ENCODE assay signal across 8 mouse cellular contexts in the genomic region with DNA sequence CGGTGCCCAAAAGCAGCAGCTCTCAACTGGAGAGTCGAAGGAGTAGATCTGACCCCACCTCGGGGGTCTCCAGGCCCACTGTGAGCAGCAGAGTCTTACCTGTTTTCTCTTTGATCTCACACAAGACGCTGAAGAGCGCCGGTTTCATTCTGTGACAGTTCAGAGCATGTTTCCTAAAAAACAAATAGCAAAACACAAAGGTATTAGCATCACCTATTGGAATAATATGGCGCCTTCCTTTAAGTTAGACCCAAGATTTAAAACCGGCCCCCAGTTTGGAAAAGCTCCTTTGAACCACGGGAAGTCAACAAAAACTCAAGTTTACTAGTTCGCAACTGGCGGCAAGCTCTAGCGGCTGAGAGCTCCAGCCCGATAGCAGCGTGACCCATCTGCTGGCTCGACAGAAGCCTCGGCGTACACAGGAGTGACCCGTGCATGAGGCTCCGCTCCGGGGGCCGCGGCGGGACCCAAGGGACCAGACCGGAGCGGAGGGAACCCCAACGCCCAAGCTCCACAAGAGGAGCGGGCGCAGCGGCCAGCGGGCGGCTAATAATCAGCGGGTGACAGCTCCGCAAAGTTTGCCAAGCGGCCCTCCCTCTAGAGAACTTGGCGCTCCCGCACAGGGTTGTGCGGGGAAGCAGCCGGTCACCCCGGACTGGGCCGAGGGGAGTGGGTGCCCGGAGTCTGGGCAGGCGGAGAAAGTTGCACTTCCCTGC. TPM values are rescaled to one million over a fixed set of nuclear protein-coding genes. Genes with fewer than 3 reads are reported as not detected.
DNase-seq lines count a peak whose midpoint lies in the region; ATAC-seq and TF ChIP-seq lines count a peak whose summit lies in the region.

No protein-coding gene starts in this region.

- H3K27me3 ChIP-seq in CH12.LX (replicated peaks): peaks cover 10% of the 10 kb centered on the region
- no peaks in the 10 kb centered on the region for H3K27me3 ChIP-seq in heart, postnatal 0 days (ENCODE audit: control insufficient read depth, insufficient read depth, low read length)
- H3K27me3 ChIP-seq in midbrain, embryonic 10.5 days (ENCODE audit: low read depth, poor library complexity, severe bottlenecking): peaks cover 25% of the 10 kb centered on the region

- peak overlapping the region; percentile 69 to 83 (median 73) for H3K4me3 ChIP-seq in CH12.LX (replicated peaks in 1 of 3; ENCODE audit: low read depth in 2 of 3, low read length in 2 of 3, poor library complexity in 1 of 3)
- peak overlapping the region; percentile 95 for H3K4me3 ChIP-seq in heart, postnatal 0 days (ENCODE audit: low read depth, low read length)
- peak overlapping the region; percentile 78 for H3K4me3 ChIP-seq in midbrain, embryonic 10.5 days

- H3K36me3 ChIP-seq in CH12.LX (replicated peaks in 1 of 2; ENCODE audit: control insufficient read depth in 1 of 2, insufficient read depth in 1 of 2, low read length in 1 of 2): no peaks in the 10 kb centered on the region
- no peaks in the 10 kb centered on the region for H3K36me3 ChIP-seq in heart, postnatal 0 days (replicated peaks; ENCODE audit: control insufficient read depth, insufficient read depth, low read length)
- no peaks in the 10 kb centered on the region for H3K36me3 ChIP-seq in midbrain, embryonic 10.5 days

- ATAC-seq in erythroblast, adult 5-6 weeks (replicated peaks; ENCODE audit: low FRiP score, poor library complexity, severe bottlenecking): 0 out of 2 replicates have a peak, but pooled peaks have one; percentile 9
- no peak for ATAC-seq in heart, postnatal 0 days (ENCODE audit: insufficient read depth, low read depth)

- TF ChIP-seq RAD21 in CH12.LX (IDR thresholded peaks at IDR 0.05; ENCODE audit: low read depth, low read length): no peak

- no peaks in the 10 kb centered on the region for H3K9me3 ChIP-seq in CH12.LX (replicated peaks; ENCODE audit: low read length)
- no peaks in the 10 kb centered on the region for H3K9me3 ChIP-seq in heart, postnatal 0 days (replicated peaks; ENCODE audit: control insufficient read depth, low read length)
- no peaks in the 10 kb centered on the region for H3K9me3 ChIP-seq in midbrain, embryonic 10.5 days (replicated peaks)

- DNase-seq in CH12.LX (ENCODE audit: extremely low read depth): no peak
- peak; percentile 9 to 14 for DNase-seq in adrenal gland, postnatal 4 days (ENCODE audit: low spot score in 2 of 2)
- no peak for DNase-seq in heart, postnatal 0 days (ENCODE audit: low spot score)
- DNase-seq in kidney, postnatal 36 days: peak; percentile 26 to 63
- DNase-seq in midbrain, embryonic 10.5 days (ENCODE audit: low spot score): peak; percentile 22
- DNase-seq in spleen, adult 18-20 months: peak; percentile 9 to 42
- no peak for DNase-seq in layer of hippocampus, postnatal 14 days (ENCODE audit: low spot score in 2 of 2)

- no peak for TF ChIP-seq CTCF in CH12.LX (conservative IDR thresholded peaks at IDR 0.05 in 1 of 2, IDR thresholded peaks at IDR 0.05 in 1 of 2; ENCODE audit: low read depth in 2 of 2, low read length in 2 of 2)
- no peak for TF ChIP-seq CTCF in heart, postnatal 0 days (IDR thresholded peaks at IDR 0.05; ENCODE audit: low read depth)

- peak overlapping the region; percentile 92 for H3K9ac ChIP-seq in CH12.LX (ENCODE audit: insufficient read depth, low read depth)
- peak overlapping the region; percentile 94 for H3K9ac ChIP-seq in heart, postnatal 0 days (replicated peaks; ENCODE audit: low read depth, low read length)

- WGBS in heart, postnatal 0 days: under 1% methylated on average over 42 of the region's 42 CpGs
- WGBS in midbrain, embryonic 10.5 days: under 1% methylated on average over 42 of the region's 42 CpGs

- no peak for TF ChIP-seq EP300 in CH12.LX (IDR thresholded peaks at IDR 0.05; ENCODE audit: low read length)
- TF ChIP-seq EP300 in heart, postnatal 0 days (IDR thresholded peaks at IDR 0.05; ENCODE audit: low read depth): no peak

- dilution Hi-C loops in CH12.LX (cut with MboI; ENCODE audit: extremely low pct_ligation_motif_present, extremely low pct_unique_long_range_greater_than_20kb, low sequenced_read_pairs): no loop called here

- H3K79me2 ChIP-seq in CH12.LX (replicated peaks; ENCODE audit: control insufficient read depth, extremely low read depth, insufficient read depth, poor library complexity, severe bottlenecking): no peaks in the 10 kb centered on the region

- peaks cover 5 to 10% of the 10 kb centered on the region in 2 experiments for H3K4me1 ChIP-seq in CH12.LX (ENCODE audit: control insufficient read depth in 1 of 2, insufficient read depth in 2 of 2)
- peaks cover 11% of the 10 kb centered on the region; the same call in 1 of the 2 replicates for H3K4me1 ChIP-seq in heart, postnatal 0 days (ENCODE audit: control insufficient read depth, insufficient read depth)
- peaks cover 58% of the 10 kb centered on the region for H3K4me1 ChIP-seq in midbrain, embryonic 10.5 days

- H3K4me2 ChIP-seq in CH12.LX (ENCODE audit: insufficient read depth, low read depth, poor library complexity, severe bottlenecking): peak overlapping the region; percentile 89
- H3K4me2 ChIP-seq in heart, postnatal 0 days (ENCODE audit: low read depth, low read length): peak overlapping the region; percentile 83

- in situ Hi-C loops in CH12.LX (cut with MboI; ENCODE audit: low pct_ligation_motif_present, low pct_unique_long_range_greater_than_20kb, low sequenced_read_pairs): no loop called here

- TF ChIP-seq POLR2A in CH12.LX (IDR thresholded peaks at IDR 0.05; ENCODE audit: low read depth, low read length): no peak

- H3K27ac ChIP-seq in CH12.LX (ENCODE audit: insufficient read depth, low read depth): no peak overlapping the region
- H3K27ac ChIP-seq in heart, postnatal 0 days (ENCODE audit: low read depth): peak overlapping the region; percentile 98
- H3K27ac ChIP-seq in midbrain, embryonic 10.5 days (replicated peaks): peak overlapping the region; percentile 99

TF ChIP-seq in CH12.LX, 34 proteins besides CTCF, POLR2A, EP300 and RAD21:
- TF ChIP-seq UBTF (IDR thresholded peaks at IDR 0.05; ENCODE audit: low read depth, low read length) (peak; percentile 69), IRF4 (IDR thresholded peaks at IDR 0.05; ENCODE audit: low read depth, low read length) (no peak), MXI1 (IDR thresholded peaks at IDR 0.05; ENCODE audit: low read depth, low read length) (peak; percentile 62; the same call in 1 of the 2 replicates)

RNA-seq across cellular contexts. Expression of gene Pbx3, which starts 2.1 kb away (rescaled TPM):
- total RNA-seq in CH12.LX (2012; rRNA removed) (5.8 and 5.9 TPM in 2 replicates), CH12.LX (2014; rRNA removed) (3.8 and 4.5 TPM in 2 replicates)
- polyA plus RNA-seq in CH12.LX (2012; ENCODE audit: insufficient read length, low read depth): 6.6 and 8.1 TPM in 2 replicates
- total RNA-seq in adrenal gland, postnatal 4 days (2021): 100 to 1,000 TPM in 1 of 2 experiments, 10 to 100 TPM in 1; 94.9 to 108 TPM
- total RNA-seq in erythroblast, adult 5-6 weeks (2015; ENCODE audit: low replicate concordance): 9.0 and 9.2 TPM in 2 replicates
- 7.0 and 13.6 TPM in 2 replicates for total RNA-seq in erythroblast, adult 5-6 weeks (2017; ENCODE audit: low replicate concordance)
- 22.0 and 34.3 TPM in 2 replicates for total RNA-seq in heart, postnatal 0 days (2014; rRNA removed; ENCODE audit: low replicate concordance)
- polyA plus RNA-seq in heart, postnatal 0 days (2015; fragmentation: Nextera tagmentation; extraction: Ambion mirVana): 10.2 and 11.4 TPM in 2 replicates
- polyA plus RNA-seq in midbrain, embryonic 10.5 days (2016; fragmentation: Nextera tagmentation; extraction: Ambion mirVana): 32.3 and 35.9 TPM in 2 replicates
- 1 to 10 TPM; 6.3 to 9.3 TPM for total RNA-seq in layer of hippocampus, postnatal 14 days (2021)

RNA-seq across cellular contexts. Expression of gene Mapkap1, which starts 35.7 kb away (rescaled TPM):
- total RNA-seq in CH12.LX (2012; rRNA removed) (42.8 and 45.8 TPM in 2 replicates), CH12.LX (2014; rRNA removed) (40.7 and 47.1 TPM in 2 replicates)
- 39.4 and 41.1 TPM in 2 replicates for polyA plus RNA-seq in CH12.LX (2012; ENCODE audit: insufficient read length, low read depth)
- 10 to 100 TPM; 67.2 to 70.4 TPM for total RNA-seq in adrenal gland, postnatal 4 days (2021)
- total RNA-seq in erythroblast, adult 5-6 weeks (2015; ENCODE audit: low replicate concordance): 4.8 and 10.0 TPM in 2 replicates
- 17.1 and 17.8 TPM in 2 replicates for total RNA-seq in erythroblast, adult 5-6 weeks (2017; ENCODE audit: low replicate concordance)
- total RNA-seq in heart, postnatal 0 days (2014; rRNA removed; ENCODE audit: low replicate concordance): 87.6 and 91.7 TPM in 2 replicates
- 60.3 and 62.5 TPM in 2 replicates for polyA plus RNA-seq in heart, postnatal 0 days (2015; fragmentation: Nextera tagmentation; extraction: Ambion mirVana)
- 93.4 and 103 TPM in 2 replicates for polyA plus RNA-seq in midbrain, embryonic 10.5 days (2016; fragmentation: Nextera tagmentation; extraction: Ambion mirVana)
- 10 to 100 TPM; 65.2 to 76.9 TPM for total RNA-seq in layer of hippocampus, postnatal 14 days (2021)

Comparison
In these comparisons a context has a peak if more than half of its experiments do, and no peak if none do; other contexts are left out.
1. DNase-seq: peak in adrenal gland, postnatal 4 days (2 of 2), kidney, postnatal 36 days (2 of 2), midbrain, embryonic 10.5 days (single experiment) and spleen, adult 18-20 months (2 of 2); none in CH12.LX (single experiment), heart, postnatal 0 days (single experiment) and layer of hippocampus, postnatal 14 days (0 of 2).
2. Peak in every context shown above with its lines, with median percentiles within 50 percentile points of each other: H3K4me3 ChIP-seq.